Mouse (Mus musculus) hindbrain, embryonic 16.5 days (tissue): ENCODE results near the gene Frat2. TPM values are rescaled to one million over a fixed set of nuclear protein-coding genes. Genes with fewer than 3 reads are reported as not detected.

Experiments used
- ATAC-seq: fragments of 200-750 bp; cut with Nextera tagmentation; 2 replicates; pipeline ENCODE4 v1.8.0; 2017; ENCODE audit warnings: moderate TSS enrichment, moderate library complexity
- H3K27ac ChIP-seq: fragments of 300-500 bp; sonication (generic); 2 replicates; pipeline ENCODE4 v1.5.1; 2014; ENCODE audit warnings: low read depth, mild to moderate bottlenecking, control low read depth, low read length, moderate library complexity
- H3K27me3 ChIP-seq: fragments of 300-500 bp; sonication (generic); replicated peaks from 2 replicates; pipeline ENCODE4 v1.6.1; 2014; ENCODE audit warnings: low read length; ENCODE audit not compliant: control insufficient read depth, insufficient read depth
- H3K36me3 ChIP-seq: fragments of 300-500 bp; sonication (generic); 2 replicates; pipeline ENCODE4 v1.6.1; 2014; ENCODE audit warnings: mild to moderate bottlenecking, low read length, moderate library complexity, mixed read lengths; ENCODE audit not compliant: control insufficient read depth, insufficient read depth
- H3K4me1 ChIP-seq: fragments of 300-500 bp; sonication (generic); 2 replicates; pipeline ENCODE4 v1.6.1; 2014; ENCODE audit warnings: low read depth, low read length; ENCODE audit not compliant: control insufficient read depth, insufficient read depth
- H3K4me2 ChIP-seq: fragments of 300-500 bp; sonication (generic); 2 replicates; pipeline ENCODE4 v1.6.1; 2014; ENCODE audit warnings: mild to moderate bottlenecking, low read length, control low read depth, moderate library complexity
- H3K4me3 ChIP-seq: fragments of 300-500 bp; sonication (generic); 2 replicates; pipeline ENCODE4 v1.5.1; 2014; ENCODE audit warnings: mild to moderate bottlenecking, low read length, control low read depth, moderate library complexity
- H3K9ac ChIP-seq: fragments of 300-500 bp; sonication (generic); 2 replicates; pipeline ENCODE4 v1.6.1; 2014; ENCODE audit warnings: low read depth, mild to moderate bottlenecking, control low read depth, low read length, moderate library complexity
- H3K9me3 ChIP-seq: fragments of 300-500 bp; sonication (generic); 2 replicates; pipeline ENCODE4 v1.6.1; 2014; ENCODE audit warnings: mild to moderate bottlenecking, low read length, moderate library complexity; ENCODE audit not compliant: control insufficient read depth
- WGBS: fragments of 180-500 bp; shearing (Covaris S2); extraction: QIAGEN DNeasy Blood & Tissue Kit; methylation state at CpG from one replicate; pipeline ENCODE4 v1.1.7; 2014; 5-methylcytosine and 5-hydroxymethylcytosine counted together
- polyA plus RNA-seq: library from polyadenylated mRNA; unstranded; fragments of >200 nt; fragmentation: Nextera tagmentation; extraction: Ambion mirVana; gene quantifications from 2 replicates; pipeline ENCODE4 v1.2.1, GENCODE M21; 2015

The Frat2 gene
- polyA plus RNA-seq, 1 experiment from 2014 or later = 4.3 TPM

GRCm38 (mm10) chr19:41837194-41837916 lies 10.6 kb downstream of the Frat2 start:
- H3K27ac ChIP-seq = no peak overlapping the region
- WGBS = 81% methylated on average over 9 of the region's 9 CpGs
- H3K4me1 ChIP-seq = peaks cover 16% of the 10 kb centered on the region
- no peak for ATAC-seq
- H3K9ac ChIP-seq = no peak overlapping the region
- no peaks in the 10 kb centered on the region for H3K36me3 ChIP-seq
- H3K4me2 ChIP-seq = no peak overlapping the region
- no peaks in the 10 kb centered on the region for H3K27me3 ChIP-seq
- no peaks in the 10 kb centered on the region for H3K9me3 ChIP-seq
- H3K4me3 ChIP-seq = no peak overlapping the region

GRCm38 (mm10) chr19:41836719-41837118 lies 11.2 kb downstream of the Frat2 start:
- Histone ChIP-seq H3K4me2 (no peak overlapping the region), H3K4me3 (no peak overlapping the region), H3K9me3 (no peaks in the 10 kb centered on the region), H3K27me3 (no peaks in the 10 kb centered on the region), H3K4me1 (peaks cover 22% of the 10 kb centered on the region), H3K27ac (no peak overlapping the region), H3K9ac (no peak overlapping the region), H3K36me3 (no peaks in the 10 kb centered on the region)
- no peak for ATAC-seq
- 52% methylated on average over 3 of the region's 3 CpGs for WGBS

- Histone ChIP-seq H3K9ac (peak overlapping the region; percentile 29), H3K4me1 (peaks cover 27% of the 10 kb centered on the region), H3K9me3 (no peaks in the 10 kb centered on the region), H3K27ac (0 out of 2 replicates have a peak overlapping the region, but pooled peaks have one; percentile 45), H3K4me3 (0 out of 2 replicates have a peak overlapping the region, but pooled peaks have one; percentile 20), H3K4me2 (peak overlapping the region; percentile 50), H3K36me3 (no peaks in the 10 kb centered on the region), H3K27me3 (no peaks in the 10 kb centered on the region)
- peak; percentile 79 for ATAC-seq
- WGBS = 2% methylated on average over 6 of the region's 6 CpGs
Measured at GRCm38 (mm10) chr19:41835816-41836215, 12.1 kb downstream of the Frat2 start.

- no peak for ATAC-seq
- no peak overlapping the region; the same call in 1 of the 2 replicates for H3K4me2 ChIP-seq
- no peak overlapping the region for H3K9ac ChIP-seq
- 48% methylated on average over 6 of the region's 6 CpGs for WGBS
- no peak overlapping the region for H3K27ac ChIP-seq
- no peaks in the 10 kb centered on the region for H3K36me3 ChIP-seq
- H3K9me3 ChIP-seq = no peaks in the 10 kb centered on the region
- peaks cover 27% of the 10 kb centered on the region for H3K4me1 ChIP-seq
- no peak overlapping the region for H3K4me3 ChIP-seq
- no peaks in the 10 kb centered on the region for H3K27me3 ChIP-seq
Measured at GRCm38 (mm10) chr19:41835407-41835806, 12.5 kb downstream of the Frat2 start.

GRCm38 (mm10) chr19:41832501-41833201 lies 15.3 kb downstream of the Frat2 start:
- H3K27me3 ChIP-seq = no peaks in the 10 kb centered on the region
- no peak for ATAC-seq
- no peaks in the 10 kb centered on the region for H3K9me3 ChIP-seq
- WGBS = 66% methylated on average over 13 of the region's 13 CpGs
- H3K27ac ChIP-seq = no peak overlapping the region
- H3K4me2 ChIP-seq = peak overlapping the region; percentile 78
- H3K36me3 ChIP-seq = no peaks in the 10 kb centered on the region
- H3K9ac ChIP-seq = peak overlapping the region; percentile 31; the same call in 1 of the 2 replicates
- H3K4me1 ChIP-seq = peaks cover 27% of the 10 kb centered on the region
- H3K4me3 ChIP-seq = peak overlapping the region; percentile 73; the same call in 1 of the 2 replicates

- Histone ChIP-seq H3K9ac (peak overlapping the region; percentile 78), H3K27ac (no peak overlapping the region), H3K4me1 (peaks cover 27% of the 10 kb centered on the region), H3K4me3 (peak overlapping the region; percentile 73), H3K4me2 (peak overlapping the region; percentile 78), H3K9me3 (no peaks in the 10 kb centered on the region), H3K36me3 (no peaks in the 10 kb centered on the region), H3K27me3 (no peaks in the 10 kb centered on the region)
- no peak for ATAC-seq
- WGBS = 8% methylated on average over 14 of the region's 14 CpGs
Measured at GRCm38 (mm10) chr19:41831718-41832391, 16.1 kb downstream of the Frat2 start.

GRCm38 (mm10) chr19:41831101-41831570 lies 16.8 kb downstream of the Frat2 start:
- H3K4me1 ChIP-seq = peaks cover 27% of the 10 kb centered on the region
- ATAC-seq = no peak

GRCm38 (mm10) chr19:41830106-41831031 lies 17.6 kb downstream of the Frat2 start:
- Histone ChIP-seq H3K9me3 (no peaks in the 10 kb centered on the region), H3K36me3 (no peaks in the 10 kb centered on the region), H3K4me3 (peak overlapping the region; percentile 73), H3K27me3 (no peaks in the 10 kb centered on the region), H3K27ac (peak overlapping the region; percentile 92), H3K4me1 (peaks cover 22% of the 10 kb centered on the region), H3K9ac (peak overlapping the region; percentile 78), H3K4me2 (peak overlapping the region; percentile 78)
- peak; percentile 64 for ATAC-seq
- under 1% methylated on average over 87 of the region's 112 CpGs for WGBS

More at GRCm38 (mm10) chr19:41831101-41831570, 16.8 kb downstream of the Frat2 start:
- Histone ChIP-seq H3K4me2 (peak overlapping the region; percentile 78), H3K9me3 (no peaks in the 10 kb centered on the region), H3K27ac (peak overlapping the region; percentile 92), H3K36me3 (no peaks in the 10 kb centered on the region), H3K9ac (peak overlapping the region; percentile 78), H3K4me3 (peak overlapping the region; percentile 73), H3K27me3 (no peaks in the 10 kb centered on the region)
- WGBS = under 1% methylated on average over 19 of the region's 19 CpGs
